Mouse (Mus musculus): Measurements from ENCODE around the gene Astn2.

GRCm38 (mm10) chr4:66390480-66390879 is 13.9 kb downstream of the Astn2 start:
- TF ChIP-seq GATA1 (IDR thresholded peaks at IDR 0.05; ENCODE audit: low read depth, low read length): no peak
- TF ChIP-seq POLR2A (IDR thresholded peaks at IDR 0.05; ENCODE audit: control insufficient read depth in 1 of 2, insufficient read depth in 1 of 2, low read depth in 1 of 2, low read length in 2 of 2, poor library complexity in 1 of 2): no peak

Data from MEL (cell line).